Mouse (Mus musculus) cortical plate, adult 2 months (tissue): ENCODE data around the gene Hist1h2bf.

Experiments used
- CTCF ChIP-seq: fragments of 200-500 bp; IDR thresholded peaks from 2 replicates; pipeline ENCODE4 v1.5.1; 2011; ENCODE audit warnings: mild to moderate bottlenecking, control low read depth, low read length; ENCODE audit not compliant: insufficient read depth; ENCODE audit errors: extremely low read depth
- POLR2A ChIP-seq: fragments of 200-500 bp; IDR thresholded peaks from 2 replicates; pipeline ENCODE4 v1.6.1; 2011; ENCODE audit warnings: mild to moderate bottlenecking, low read length, control low read depth; ENCODE audit not compliant: insufficient read depth; ENCODE audit errors: extremely low read depth

DNA sequence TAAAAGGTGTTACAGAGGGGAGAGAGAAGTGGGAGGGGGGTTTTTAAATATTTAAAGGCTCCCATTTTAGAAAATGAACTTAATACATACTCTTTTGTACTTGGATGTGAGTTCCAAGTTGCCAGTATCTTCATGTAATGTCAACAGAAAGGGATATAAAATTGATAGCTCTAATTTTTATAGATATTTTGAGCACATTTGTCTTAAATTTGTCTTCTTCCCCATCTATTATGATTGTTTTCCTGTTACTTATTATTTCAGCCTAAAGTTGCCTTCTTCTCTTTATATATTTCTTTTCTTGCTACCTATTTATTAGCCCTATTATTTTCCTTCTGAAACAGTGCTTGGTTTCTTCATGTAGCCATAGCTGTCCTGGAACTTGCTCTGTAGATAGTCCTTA lies 21.0 kb downstream of the Hist1h2bf start, which contains the start of gene Hist1h1d:
- TF ChIP-seq CTCF (no peak), POLR2A (no peak)
